Mouse (Mus musculus) large intestine, adult 2 months (tissue): Measurements from ENCODE around the gene Ston2. TPM values are rescaled to one million over a fixed set of nuclear protein-coding genes. Genes with fewer than 3 reads are reported as not detected.
"Not testable (repeated sequence)": the region's sequence is repeated elsewhere in the genome, so short reads cannot be mapped to it uniquely, and the experiment has no call there.

Experiments
- DNase-seq: peaks from one replicate; pipeline ENCODE4 v3.0.0-alpha.2; 2012; ENCODE audit warnings: low read depth, low spot score
- WGBS: fragments of 180-500 bp; shearing (Covaris S2); methylation state at CpG from one replicate; pipeline ENCODE4 v1.1.7; 2018; 5-methylcytosine and 5-hydroxymethylcytosine counted together
- polyA plus RNA-seq: library from polyadenylated mRNA; depleted of rRNA; stranded (reverse); fragments of >200 nt; gene quantifications from 2 replicates; pipeline ENCODE4 v1.2.3, GENCODE M21; 2012

Gene Ston2
- polyA plus RNA-seq, 1 experiment, result 2.3 TPM

DNA sequence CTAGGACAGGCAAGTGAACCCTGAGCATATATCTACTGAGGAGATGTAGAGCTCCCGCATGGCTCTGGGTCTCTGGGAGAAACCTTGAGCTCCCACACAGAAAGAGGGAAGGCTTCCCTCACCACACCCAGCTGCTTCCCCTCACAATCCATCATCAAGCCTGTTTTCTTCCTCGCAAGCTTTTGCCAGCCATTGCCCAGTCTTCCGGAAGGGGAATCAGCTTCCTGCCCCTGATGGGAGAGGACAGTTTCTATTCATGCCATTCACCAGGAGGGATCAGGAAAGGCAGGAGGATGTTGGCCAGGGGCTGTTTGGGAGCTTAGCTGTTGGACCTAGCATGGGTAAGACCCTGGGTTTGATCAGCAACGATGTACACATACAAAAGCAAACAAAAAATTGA lies 8.6 kb upstream of the Ston2 start:
- WGBS, result 64% methylated on average over 4 of the region's 4 CpGs
- no peak for DNase-seq

DNA sequence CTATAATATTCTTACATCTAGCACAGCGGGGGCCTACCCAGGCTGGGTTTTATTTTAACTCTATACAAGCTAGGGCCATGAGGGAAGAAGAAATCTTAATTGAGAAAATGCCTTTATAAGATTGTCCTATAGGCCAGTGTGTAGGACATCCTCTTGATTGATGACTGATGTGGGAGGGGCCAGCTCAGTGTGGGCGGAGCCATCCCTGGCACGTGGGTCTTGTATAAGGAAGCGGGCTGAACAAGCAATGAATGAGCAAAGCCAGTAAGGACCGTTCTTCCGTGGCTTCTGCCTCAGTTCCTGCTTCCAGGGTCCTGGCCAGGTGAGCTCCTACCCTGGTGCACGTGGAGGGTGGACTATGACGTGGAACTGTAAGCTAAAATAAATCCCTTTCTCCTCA lies 5.1 kb upstream of the Ston2 start:
- 56% methylated on average over 8 of the region's 8 CpGs for WGBS
- no peak for DNase-seq

DNA sequence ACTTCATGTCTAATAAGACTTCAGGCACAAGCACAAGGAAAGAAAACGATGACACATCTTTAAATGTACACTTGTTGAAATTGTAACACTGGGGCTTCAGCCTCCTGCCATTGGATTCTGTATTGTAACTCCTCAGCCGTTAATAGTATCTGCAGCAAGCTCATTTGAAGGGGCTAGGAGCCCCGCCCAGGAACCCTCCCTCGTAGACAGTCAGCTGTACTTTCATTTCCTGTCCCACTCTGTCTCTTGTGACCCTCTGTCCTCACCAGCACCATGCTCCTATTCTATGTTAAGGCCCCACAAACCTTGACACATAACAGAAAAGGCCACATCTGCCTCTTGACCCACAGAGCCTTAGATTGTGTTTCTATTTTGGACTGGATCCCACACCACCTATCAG lies 3.6 kb upstream of the Ston2 start:
- DNase-seq, result no peak
- WGBS, result 58% methylated on average over 4 of the region's 4 CpGs

DNA sequence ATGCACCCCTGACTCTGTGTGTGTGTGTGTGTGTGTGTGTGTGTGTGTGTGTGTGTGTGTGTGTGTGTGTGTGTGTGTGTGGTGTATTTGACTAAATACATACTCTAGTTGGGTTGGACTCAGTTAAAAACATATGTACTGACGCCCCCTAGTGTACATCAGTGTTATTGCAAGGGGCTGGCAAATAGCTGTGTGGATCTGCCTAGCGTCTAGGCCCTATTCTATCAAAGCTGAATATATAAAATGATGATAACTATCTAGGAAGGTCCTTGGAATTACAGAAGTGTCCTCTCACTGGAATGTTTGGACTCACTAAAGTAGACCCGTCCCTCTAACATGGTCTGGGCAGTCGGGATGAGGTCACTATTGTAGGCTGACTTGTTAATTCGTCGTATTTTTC lies 1.6 kb upstream of the Ston2 start:
- no peak for DNase-seq
- 59% methylated on average over 6 of the region's 6 CpGs for WGBS

DNA sequence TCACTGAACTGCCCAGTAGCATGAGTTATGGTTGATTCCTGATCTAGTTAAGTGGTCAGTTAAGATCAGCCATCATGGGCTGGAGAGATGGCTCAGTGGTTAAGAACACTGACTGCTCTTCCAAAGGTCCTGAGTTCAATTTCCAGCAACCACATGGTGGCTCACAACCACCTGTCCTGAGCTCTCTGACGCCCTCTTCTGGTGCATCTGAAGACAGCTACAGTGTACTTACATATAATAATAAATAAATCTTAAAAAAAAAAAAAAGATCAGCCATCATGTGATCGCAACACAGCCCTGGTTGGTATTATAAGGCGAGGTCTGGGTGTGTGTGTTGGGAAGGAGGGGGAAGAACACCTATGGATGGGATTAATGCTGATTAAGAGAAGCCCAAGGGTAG lies 259 bp upstream of the Ston2 start:
- DNase-seq, result not testable (repeated sequence)
- 51% methylated on average over 3 of the region's 3 CpGs for WGBS

DNA sequence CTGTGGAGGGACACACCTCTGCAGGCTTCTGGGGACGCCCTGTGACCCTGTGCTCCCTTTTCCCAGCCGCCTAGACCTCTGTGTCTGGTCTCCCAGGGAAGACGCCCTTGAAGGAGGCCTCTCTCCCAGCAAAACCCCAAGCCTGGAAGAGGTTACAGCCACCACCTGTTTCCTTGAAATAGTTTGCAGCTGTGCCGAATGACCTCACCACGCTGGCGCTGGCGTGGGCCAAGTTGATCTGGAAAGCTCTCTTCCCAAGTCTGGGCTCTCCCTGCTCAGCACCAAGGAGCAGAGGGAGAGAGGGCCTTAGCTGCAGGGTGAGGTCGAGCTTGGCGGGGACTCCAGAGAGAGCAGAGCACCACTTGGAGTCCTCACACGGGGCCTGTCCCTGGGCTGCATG lies 1.8 kb downstream of the Ston2 start:
- 13% methylated on average over 10 of the region's 10 CpGs for WGBS
- no peak for DNase-seq

DNA sequence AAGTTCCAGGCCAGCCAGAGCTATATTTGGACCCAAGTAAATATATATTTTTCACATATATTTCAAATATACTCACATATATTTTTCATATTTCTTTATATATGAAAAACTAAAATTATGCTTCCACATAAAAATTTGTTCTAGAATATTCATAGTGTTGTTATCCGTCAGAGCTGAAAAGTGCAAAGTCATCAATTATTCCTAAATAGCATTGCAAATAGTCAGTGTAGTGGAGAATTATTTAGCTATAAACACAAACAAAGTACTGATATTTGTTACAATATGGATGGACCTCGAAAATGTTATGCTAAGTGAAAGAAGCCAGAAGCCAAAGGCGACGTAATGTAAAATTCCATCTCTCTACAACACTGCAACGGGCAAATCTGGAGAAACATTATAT lies 6.8 kb downstream of the Ston2 start:
- DNase-seq, result no peak
- 91% methylated on average over 5 of the region's 5 CpGs for WGBS

DNA sequence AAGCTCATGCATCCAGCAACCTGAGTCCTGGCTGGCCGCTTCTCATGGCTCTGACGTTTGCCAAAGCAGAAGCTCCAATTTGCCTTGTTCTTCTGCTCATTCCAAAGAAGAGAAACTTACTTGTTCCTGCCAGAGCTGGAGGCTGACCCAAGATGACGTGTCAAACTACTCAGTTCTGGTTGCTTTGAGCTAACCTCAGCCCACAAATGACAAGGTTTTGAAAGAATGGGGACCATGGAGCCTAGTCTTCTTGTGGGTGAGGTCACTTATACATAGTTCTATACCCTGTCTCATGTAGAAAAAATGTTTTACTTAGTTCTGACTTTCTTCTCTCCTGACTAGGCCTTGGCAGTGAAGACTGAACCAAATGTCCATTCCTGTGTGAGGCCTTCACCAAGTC lies 7.7 kb downstream of the Ston2 start:
- no peak for DNase-seq
- WGBS, result 92% methylated on average over 3 of the region's 3 CpGs

DNA sequence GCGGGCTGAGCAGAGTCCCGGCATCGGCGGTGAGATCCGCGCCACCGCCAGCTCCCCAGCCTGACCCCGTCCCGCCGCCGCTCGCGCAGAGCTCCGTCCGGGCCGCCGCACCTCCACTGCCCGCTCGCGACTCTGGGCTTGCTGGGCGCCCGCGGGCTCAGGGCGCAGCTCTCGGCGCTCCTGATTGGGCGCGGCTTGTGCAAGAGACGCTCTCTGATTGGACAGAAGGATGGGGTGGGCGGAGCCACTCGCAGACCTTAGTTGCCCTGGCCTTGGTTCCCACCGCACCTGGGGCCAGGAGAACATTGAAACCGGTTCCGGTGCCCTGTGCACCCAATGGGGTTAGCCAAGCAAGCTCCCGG lies 9.2 kb downstream of the Ston2 start:
- under 1% methylated on average over 35 of the region's 35 CpGs for WGBS
- DNase-seq, result no peak

DNA sequence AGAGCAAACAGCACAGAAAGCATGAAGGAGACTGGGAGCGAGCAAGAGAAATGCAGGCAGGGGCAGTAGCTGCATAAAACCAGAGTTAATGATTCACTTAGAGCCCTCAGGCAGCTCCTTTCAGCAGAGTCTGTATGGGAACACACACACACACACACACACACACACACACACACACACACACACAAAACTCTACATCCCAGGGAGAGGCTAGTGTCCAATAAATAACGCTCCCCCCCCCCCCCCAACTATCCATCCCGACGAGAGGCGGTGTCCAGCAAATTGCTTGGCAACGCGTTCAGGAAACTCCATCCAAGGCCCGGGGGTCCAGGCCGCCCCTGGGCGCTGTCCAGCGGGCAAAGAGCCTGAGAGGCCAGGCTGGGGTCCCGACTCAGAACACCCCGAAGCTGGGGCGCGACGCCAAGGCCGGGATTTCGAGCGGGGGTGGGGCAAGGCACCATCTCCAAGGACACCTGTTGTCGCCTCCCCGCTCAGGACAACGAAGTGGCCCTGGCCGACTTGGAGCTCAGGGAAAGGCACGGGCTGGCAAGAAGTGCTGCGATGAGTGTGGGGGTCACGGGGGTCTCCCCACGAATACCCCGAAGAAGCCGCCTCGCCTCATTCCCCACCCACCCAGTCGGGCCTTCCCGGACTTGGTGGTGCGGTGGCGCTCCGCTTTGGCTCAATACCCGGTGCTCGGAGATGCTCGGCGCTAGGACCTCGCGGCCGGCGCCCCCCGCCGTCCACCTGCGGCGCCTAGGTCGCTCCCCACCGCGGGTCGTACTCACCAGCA lies 9.8 kb downstream of the Ston2 start:
- 2% methylated on average over 51 of the region's 51 CpGs for WGBS
- DNase-seq, result peak; percentile 42

DNA sequence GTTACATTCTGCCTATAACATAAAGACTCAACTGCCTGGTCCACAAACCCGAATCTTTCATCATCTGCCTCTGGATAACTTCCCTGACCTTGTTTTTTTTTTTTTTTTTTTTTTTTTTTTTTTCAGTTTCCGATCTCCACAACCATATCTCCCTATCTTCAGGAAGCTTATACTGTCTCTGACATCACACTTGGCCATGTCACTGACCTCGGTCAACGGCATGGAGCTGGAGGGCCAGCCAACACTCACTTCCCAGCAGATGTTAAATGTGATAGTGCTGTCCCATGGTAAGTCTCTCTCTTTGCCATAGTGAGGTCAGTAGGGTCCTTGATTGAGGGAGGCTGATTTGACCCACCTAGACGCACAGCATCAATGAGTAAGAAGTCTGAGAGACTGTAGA lies 11.8 kb downstream of the Ston2 start:
- 81% methylated on average over 5 of the region's 5 CpGs for WGBS
- DNase-seq, result no peak

DNA sequence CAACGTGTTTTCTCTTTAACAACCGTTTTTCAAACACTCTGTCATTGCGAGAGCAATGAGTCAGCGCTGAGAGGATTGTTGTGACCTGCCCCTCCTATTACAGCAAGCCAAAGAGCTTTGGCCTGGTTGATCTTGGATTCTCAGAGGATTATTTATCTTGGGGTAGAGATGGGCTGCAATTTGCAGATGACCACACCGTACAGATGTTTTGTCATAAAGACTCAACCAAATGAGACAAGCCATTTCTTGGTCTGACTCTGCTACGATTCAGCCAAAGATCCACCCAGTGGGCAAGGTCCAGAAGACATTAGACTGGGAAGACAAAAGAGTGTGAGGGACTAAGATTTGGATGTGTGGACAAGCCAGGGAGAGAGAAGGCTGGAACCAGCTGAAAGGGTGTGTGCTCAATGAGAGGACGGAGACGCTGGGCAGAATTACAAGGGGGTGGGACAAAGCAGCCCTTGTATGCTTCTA lies 13.3 kb downstream of the Ston2 start:
- no peak for DNase-seq
- WGBS, result 17% methylated on average over 8 of the region's 8 CpGs

DNA sequence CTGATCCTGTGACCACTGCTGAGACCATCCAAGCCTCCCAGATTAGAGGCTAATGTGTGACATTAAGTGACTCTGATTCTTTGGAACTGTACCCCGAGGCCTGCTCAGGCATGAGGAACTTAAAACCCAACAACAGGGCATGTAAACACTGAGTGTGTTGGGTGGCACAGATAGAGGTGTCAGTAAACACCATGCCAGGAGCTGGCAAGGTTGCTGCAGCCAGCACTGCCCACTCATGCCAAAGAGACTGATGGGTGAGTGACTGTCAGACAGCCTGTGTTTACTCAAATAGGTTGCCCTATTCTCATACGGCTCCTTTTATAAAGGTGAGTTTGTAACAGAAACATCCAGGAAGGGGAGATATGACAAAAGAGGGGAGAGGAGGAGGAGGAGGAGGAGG lies 19.3 kb downstream of the Ston2 start:
- WGBS, result 37% methylated on average over 2 of the region's 2 CpGs
- DNase-seq, result no peak

DNA sequence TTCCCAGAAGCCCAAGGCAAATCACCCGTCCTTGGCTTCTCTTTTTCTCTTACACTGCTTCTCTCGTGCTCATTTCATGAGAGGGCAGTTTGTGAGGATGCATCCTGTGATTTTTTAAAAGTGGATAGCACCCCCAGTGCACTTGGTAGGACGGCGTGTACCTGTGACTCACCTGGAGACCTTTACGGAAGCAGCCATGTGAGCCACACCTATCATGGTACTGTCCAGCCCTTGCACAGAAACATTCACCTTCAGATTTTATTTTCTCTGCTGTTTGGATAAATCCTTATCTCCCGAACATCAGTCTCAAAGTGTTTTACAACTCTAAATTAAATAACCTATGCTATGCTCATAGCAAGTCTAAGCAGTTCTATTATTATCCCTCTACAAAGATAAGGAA lies 20.0 kb downstream of the Ston2 start:
- DNase-seq, result no peak
- 42% methylated on average over 6 of the region's 6 CpGs for WGBS

DNA sequence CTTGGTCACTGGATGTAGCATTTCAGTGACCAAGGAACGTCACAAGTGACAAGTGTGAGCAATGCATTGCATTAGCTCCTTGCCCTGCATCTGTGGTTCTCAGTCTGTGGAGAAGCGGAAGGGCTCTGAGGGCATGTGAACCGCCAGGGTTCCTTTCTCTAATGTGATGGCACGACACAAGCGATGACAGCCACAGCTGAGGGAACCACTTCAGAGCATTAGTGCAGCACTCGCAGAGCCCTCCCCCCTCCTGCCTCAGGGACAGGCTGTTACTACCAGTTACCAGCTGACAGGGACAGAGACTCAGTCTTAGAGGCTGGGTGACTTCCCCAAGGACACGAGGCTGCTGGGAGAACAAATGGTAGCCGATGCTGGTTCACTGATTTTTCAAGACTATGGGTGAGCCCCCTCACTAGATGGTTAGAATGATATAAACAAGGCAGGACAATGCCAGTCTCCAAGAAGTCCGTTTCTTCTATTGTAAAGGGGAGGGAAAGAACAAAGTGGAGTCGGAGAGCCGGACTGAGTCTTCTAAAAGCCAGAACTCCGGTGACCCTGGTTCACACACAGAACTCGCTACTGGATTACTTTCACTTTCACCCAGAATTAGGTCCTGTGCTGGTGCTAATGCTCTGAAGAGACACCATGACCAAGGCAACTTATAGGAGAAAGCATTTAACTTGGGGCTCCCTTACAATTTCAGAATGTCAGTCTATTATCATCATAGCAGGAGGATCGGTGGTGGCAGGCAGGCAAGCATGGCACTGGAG lies 21.7 kb downstream of the Ston2 start:
- WGBS, result 66% methylated on average over 14 of the region's 14 CpGs
- no peak for DNase-seq

DNA sequence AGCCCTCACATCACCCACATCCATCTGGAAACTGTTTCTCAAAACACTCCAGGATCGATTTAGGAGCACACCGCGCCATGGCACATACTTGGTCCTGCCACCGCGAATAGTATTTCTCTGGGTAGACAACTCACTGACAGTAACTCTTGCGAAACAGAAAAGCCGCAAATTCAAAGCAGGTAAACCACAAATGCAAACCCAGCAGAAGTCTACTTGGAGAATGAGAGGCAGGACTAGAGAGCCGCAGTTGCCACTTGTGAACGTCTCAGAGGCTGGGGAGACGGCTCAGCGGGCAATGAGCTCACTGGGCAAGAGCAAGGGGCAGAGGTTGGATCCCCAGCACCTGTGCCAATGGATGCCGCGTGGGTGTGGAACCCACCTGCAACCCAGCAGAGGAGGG lies 22.7 kb downstream of the Ston2 start:
- 73% methylated on average over 13 of the region's 13 CpGs for WGBS
- DNase-seq, result no peak

DNA sequence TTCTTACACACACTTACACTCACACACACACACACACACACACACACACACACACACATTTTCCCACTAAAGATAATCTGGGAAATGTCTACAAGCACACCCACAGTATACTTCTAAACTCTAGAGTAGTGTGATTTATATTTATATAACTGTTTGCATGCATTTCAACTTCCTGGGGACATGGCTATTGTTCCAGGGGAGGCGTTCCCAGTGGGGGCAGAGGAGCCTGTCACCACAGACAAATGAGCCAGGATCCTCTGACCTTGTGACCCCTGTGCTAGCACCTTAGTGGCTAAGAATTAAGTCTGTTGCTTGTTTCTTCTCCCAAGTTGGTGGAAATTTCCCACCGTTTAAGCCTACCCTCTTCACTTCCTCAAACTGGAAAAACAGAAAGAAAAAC lies 23.1 kb downstream of the Ston2 start:
- DNase-seq, result no peak
- WGBS, result 25% methylated on average over 2 of the region's 2 CpGs

DNA sequence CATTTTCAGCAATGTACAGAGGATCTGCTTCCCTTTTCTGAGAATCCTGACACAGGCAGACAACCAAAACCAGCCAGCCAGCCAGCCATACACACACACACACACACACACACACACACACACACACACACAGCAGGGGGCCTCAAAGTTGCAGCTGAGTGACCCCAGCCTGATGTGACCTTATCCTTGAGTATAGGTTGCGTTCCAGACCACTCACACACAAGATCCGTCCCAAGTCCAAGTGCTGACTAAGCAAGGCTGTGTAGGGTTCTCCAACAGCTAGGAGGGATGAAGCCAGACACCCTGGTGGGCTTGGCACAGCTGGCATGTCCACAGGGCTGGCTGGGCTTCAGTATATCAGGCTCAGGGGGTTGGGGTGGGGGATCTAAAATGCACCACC lies 23.7 kb downstream of the Ston2 start:
- no peak for DNase-seq
- 82% methylated on average over 2 of the region's 2 CpGs for WGBS

DNA sequence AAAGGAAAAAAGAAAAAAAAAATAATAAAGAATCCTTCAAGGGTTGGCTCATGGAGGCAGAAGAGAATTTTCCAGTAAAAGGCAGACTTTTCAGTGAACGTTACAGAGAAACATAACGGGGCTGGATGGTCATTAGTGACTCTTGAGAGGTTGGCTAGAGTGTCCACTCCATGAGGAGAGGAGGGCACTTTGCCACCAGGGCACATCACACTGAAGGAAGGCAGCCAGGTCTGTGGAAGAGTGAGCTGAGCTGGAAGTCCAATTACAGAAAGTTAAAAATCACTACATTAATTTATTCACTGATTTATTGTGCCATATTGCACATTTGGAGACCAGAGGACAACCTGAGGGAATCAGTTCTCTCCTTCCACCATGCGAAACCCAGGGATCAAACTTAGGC lies 28.4 kb downstream of the Ston2 start:
- 73% methylated on average over 3 of the region's 3 CpGs for whole genome bisulfite sequencing
- no peak for DNase-seq

DNA sequence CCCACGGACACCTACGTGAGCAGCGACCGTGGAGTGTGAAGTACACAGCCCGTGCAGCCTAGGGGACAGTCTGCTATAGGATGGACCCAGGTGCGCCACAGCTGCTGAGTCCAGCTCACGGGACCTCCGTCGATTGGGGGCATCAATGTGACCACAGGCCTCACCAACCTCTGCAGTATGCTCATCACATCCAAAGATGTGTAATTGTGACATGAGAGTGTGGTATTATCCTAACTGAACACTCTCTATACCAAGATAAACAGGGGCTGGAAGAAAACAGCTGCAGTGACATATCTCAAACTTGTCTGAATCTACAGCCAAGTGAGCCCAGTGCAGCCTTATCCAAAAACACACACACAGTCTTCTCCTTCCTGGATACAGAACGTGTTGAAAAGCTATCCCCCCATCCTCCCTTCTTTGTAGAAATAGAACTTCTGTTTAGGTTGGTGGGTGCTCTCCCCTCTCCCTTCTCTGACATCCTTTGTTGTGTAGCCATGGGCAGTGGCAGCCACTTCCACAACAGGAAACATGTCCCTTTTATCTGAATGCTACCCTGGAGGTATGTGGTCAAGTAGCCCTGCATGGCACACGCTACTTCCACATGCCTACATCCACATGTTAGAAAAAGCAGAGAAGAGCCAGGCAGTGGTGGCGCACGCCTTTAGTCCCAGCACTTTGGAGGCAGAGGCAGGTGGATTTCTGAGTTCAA lies 30.2 kb downstream of the Ston2 start:
- 94% methylated on average over 13 of the region's 13 CpGs for WGBS
- DNase-seq, result no peak
